Mouse (Mus musculus): ENCODE data around the gene Klhl31.

Gene Klhl31

GRCm38 (mm10) chr9:77636450-77636951 lies at the start of gene Klhl31:
Klhl31 (plus strand) TSS chr9:77636500.
- peak; percentile 21 for DNase-seq

- DNase-seq = no peak
Measured at GRCm38 (mm10) chr9:77586806-77587591, 49.3 kb upstream of the Klhl31 start.

DNA sequence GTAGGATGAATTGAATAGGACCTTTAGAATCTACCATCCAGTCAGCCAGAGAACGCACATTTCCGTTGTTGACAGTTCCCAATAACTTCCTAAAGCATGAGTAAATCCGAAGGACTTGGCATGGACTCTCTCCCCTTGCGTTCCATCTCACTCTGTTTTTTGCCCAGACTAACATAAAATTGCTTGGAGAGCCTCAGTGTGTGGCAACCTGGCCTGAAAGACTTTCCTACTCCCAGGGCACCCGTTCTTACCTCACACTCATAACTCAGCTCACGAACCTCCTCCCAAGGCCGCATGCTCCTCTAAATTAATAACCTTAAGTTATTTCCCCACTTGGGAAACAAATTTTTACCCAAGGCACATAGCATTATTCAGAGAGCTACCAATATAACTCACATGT lies 48.7 kb upstream of the Klhl31 start:
- DNase-seq = no peak

GRCm38 (mm10) chr9:77589496-77589895 lies 46.8 kb upstream of the Klhl31 start:
- DNase-seq = no peak

GRCm38 (mm10) chr9:77592423-77592822 lies 43.9 kb upstream of the Klhl31 start:
- no peak for DNase-seq

DNA sequence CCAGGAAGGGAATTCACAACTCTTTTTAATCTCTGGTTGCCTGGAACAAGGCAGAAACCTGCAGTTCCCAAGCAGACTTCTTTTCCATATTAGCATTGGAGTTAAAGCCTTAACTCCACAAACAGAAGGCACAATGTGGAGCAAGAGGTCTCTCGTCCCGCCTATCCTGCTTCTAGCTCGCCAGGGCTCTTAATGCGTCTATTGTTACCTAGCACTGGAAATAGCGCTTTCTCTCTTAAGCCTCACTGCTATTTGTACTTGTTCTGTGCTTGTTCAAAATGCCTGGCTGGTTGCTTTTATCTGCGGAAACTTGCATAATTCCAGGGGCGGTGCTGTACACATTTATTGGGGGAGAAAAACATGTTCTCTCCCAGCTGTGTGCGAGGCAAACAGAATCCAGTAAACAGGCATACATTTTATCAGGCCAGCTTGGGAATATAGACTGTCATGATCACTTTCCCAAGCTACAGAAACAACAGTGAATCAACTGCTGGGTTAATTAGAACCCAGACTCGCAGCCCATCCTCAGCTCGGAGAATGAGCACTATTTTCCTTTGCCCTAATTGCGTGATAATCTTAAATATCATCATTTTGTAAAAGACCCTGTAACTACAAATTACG lies 41.2 kb upstream of the Klhl31 start:
- no peak for DNase-seq

DNA sequence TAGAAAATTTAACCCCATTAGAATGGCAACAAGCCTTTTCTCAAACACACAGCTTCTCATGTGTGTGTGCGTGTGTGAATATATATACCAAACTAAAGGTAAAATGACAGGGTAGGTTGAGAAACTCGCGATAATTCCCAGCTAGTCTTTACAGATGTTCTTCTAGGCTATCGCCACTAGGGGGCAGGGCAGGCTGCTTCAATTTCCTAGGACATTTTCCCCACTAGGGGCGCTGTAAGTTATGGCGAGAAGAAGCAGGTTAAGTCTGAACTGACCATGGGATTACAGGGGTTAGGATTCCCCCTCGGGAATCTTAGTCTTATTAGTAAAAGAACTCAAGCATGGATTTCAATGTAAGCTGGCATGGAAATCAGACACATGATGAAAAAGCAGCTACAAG lies 39.9 kb upstream of the Klhl31 start:
- DNase-seq = peak; percentile 78

DNA sequence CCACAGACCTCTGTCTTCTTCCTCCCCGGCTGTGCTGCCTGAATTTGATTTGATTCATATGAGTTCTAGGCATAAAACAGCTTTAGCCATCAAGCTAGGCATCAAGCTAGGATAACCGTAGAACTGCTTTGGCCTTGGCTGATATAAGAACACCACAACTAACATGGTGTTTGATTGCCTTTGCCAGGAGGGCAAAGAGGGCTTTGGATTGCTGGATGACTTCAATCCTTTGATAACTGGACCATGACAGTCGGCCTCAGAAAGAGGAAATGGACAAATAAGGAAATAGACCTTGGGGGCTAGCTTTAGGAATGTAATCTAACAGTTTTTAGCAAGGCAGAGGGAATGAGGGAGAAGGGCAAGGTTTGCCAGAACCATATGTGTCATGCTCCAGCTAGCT lies 37.7 kb upstream of the Klhl31 start:
- DNase-seq = no peak

DNA sequence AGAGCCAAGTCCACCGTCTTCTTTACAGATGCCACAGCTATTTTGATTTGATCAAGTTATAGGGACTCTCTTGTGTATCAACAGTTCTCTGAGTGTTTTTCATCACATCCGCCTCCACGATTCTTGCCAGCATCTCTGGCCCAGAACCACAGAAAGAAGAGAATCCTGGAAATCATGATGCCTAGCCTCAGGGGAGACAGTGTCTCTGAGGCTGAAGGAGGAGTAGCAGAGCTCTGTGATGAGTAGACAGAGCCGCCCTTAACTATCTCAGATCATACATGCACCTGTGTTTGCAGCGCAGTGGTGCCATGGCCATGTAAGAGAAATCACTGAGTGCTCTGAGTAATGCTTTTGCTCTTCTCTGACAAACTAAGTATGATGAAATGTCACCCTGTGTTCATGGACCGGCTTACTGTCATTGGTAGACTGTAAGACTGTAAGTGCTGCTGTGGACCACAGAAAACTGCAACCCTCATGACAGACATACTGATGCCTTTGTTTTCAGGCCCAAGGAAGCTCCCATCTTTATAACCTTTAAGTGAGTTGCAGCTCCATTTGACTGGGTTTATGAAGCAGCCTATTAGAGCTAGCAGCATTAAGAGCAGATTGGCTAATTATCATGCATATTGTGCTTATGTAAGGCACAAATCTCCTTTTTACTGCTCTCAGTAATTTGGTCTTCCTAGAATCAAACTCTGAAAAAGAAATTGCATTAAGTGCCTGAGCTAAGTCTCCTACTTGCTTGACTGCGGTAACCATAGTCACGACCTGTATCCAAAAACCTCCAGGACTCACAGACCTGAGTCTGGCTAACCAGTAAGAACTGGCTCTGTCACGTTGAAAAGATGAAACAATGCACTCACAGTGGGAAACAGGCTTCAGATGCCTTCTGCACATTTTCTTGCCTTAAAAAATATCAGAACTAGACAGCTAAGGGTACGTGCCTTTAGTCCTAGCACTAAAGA lies 33.7 kb upstream of the Klhl31 start:
- DNase-seq = no peak

DNA sequence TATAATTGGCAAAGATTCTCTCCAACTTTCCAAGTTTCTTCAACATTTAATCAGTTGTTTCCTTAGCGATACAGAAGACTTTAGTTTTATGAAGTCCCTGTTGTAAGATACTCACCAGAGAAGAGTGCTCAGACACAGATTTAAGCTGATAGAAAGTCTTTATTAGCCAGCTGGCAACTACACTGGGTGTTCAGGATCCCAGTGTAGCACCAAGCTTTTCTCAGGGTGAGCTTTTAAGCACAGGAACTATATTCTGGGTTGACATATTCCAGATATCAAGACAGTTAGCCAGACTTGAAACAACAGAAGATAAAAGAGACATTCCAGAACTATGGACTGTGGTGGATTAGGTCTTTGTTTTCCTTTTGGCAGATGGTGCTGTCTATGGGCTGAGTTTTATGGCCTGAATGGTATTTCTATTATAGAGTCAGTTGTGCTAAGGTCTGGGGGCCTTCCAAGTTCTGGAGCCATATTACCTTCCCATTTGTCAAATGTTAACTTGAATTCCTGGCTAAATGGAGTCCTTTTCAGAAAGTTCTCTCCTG lies 32.3 kb upstream of the Klhl31 start:
- DNase-seq = no peak

GRCm38 (mm10) chr9:77607295-77607694 lies 29.0 kb upstream of the Klhl31 start:
- DNase-seq = no peak

DNA sequence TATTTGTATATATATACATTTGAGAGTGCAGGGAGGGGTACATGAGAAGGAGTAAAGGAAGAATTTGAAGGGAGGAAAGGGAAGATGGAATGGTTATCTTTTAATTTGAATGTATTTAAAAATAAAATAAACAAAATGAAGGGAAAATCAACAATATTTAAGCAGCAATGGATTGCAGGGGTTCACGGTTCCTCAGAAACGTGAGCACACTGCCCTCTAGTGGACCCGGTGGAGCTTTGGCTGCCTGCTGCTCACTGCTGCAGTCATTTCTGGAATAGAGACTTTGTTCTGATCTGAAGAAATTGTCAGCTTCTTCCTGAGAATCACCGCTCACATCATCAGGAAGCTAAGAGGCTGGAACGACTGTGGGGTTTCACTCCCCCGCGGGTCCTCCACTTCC lies 28.5 kb upstream of the Klhl31 start:
- DNase-seq = no peak

DNA sequence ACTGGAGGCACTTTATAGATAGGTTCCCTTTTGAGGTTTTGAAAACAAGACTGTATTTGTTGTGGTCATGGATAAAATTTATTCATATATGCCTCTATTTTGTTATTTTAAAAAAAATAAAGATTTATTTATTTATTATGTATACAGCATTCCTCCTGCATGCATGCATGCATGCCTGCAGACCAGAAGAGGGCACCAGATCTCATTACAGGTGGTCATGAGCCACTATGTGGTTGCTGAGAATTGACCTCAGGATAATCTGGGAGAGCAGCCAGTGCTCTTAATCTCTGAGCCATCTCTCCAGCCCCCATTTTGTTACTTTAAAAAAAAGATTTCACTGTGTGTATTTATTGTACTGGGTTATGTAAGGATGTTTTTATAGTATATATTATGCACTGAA lies 25.5 kb upstream of the Klhl31 start:
- DNase-seq = no peak

DNA sequence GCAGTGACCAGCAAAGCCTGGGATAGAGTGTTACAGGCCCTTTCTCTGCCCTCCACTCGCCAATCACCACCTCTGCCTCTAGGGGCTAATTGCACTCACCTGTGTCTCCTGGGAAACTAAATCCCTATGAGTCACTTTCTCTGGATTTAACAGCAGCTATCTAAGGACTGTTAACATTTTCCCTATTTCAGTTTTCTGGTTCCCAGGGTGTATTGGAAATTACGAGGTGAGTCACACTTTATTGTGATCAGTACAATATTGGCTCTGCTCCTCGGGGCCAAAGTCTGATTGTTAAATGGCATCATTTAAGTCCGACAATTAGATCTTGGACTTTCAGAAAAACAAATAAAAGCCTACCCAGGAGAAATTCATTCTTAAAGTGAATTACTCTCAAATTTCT lies 24.0 kb upstream of the Klhl31 start:
- DNase-seq = no peak

DNA sequence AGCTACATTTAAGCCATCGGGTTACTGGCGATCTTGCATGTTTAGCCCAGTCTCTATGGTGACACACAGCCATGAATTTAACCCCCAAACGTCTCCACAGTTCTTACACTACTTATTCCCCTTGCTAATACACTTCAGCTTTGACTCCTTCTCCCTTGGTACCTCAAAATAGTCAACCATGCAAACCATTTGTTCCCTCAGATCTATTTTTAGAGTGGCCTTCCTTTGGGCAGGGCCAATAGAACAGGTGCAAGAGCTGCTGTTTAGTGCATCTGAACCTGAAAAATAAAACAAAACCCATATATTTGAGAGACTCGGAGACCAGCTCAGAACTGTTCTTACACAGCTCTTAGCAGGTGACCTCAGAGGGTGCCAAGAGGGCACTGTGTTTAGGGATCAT lies 20.4 kb upstream of the Klhl31 start:
- no peak for DNase-seq

- DNase-seq = no peak
Measured at GRCm38 (mm10) chr9:77616796-77617195, 19.5 kb upstream of the Klhl31 start.

DNA sequence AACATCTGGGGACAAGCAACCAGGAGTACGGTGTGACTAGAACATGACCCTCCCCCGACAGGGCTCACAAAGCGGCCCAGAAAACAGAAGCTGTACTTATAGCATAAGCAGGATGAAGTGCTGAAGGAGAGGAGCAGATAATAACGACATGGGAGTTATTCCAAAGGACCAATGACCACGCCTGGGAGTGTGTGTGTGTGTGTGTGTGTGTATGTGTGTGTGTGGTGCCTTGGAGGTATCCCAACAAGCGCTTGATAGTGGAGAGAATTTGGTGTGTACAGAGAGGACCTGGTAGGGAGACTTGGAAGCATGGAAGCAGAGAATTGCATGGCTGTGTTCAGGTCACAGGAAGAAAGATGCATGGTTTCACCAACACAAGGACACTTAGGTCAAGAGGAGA lies 18.5 kb upstream of the Klhl31 start:
- no peak for DNase-seq

GRCm38 (mm10) chr9:77618392-77618791 lies 17.9 kb upstream of the Klhl31 start:
- no peak for DNase-seq

DNA sequence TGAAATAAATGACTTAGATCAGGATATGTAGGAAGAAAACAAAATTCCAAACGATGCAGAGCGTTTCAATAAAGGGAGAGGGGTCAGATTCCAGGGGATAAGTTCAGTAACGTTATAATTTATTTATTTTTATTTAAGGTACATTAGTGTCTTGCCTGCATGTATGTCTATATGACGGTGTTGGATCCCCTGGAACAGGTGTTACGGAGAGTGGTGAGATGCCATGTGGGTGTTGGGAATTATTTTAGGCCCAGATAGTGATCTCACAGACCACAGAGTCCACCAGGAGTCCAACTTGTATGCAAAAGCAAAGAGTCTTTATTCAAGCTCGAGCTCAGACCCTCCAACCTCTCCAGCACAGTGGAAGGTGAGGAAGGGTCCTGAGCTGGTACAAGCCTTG lies 16.2 kb upstream of the Klhl31 start:
- no peak for DNase-seq

DNA sequence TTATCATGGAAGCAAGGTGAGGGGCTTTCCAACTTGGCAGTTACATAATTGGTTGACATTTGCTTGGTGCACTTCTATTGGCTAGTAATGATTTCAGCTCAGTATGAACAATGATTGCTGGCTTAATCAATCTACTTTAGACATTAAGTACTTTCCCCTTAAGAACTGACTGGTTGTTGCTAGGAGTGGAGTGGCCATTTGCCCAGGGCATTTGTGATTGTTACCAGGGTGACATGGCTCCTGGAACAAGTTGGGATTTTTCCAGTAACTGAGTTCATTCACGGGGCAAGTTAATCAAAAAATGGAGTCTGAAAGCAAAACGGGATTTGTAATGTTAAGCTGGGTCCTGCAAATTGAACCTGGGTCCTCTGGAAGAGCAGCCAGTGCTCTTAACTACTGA lies 15.8 kb upstream of the Klhl31 start:
- DNase-seq = peak; percentile 40

- DNase-seq = peak; percentile 18
Measured at GRCm38 (mm10) chr9:77622874-77623273, 13.4 kb upstream of the Klhl31 start.

GRCm38 (mm10) chr9:77623318-77624050 lies 12.8 kb upstream of the Klhl31 start:
- no peak for DNase-seq

All from kidney, adult 18-20 months (tissue).